Mouse (Mus musculus) cerebellum, adult 2 months (tissue): ENCODE data around the gene Suds3.

Source experiments
- CTCF ChIP-seq: fragments of 200-500 bp; IDR thresholded peaks from 2 replicates; pipeline ENCODE4 v1.5.1; 2011; ENCODE audit warnings: low read depth, mild to moderate bottlenecking, control low read depth, low read length, moderate library complexity, borderline replicate concordance; ENCODE audit not compliant: insufficient read depth
- POLR2A ChIP-seq: fragments of 200-500 bp; IDR thresholded peaks from 2 replicates; pipeline ENCODE4 v1.6.1; 2011; ENCODE audit warnings: low read length, control low read depth, borderline replicate concordance; ENCODE audit not compliant: insufficient read depth

DNA sequence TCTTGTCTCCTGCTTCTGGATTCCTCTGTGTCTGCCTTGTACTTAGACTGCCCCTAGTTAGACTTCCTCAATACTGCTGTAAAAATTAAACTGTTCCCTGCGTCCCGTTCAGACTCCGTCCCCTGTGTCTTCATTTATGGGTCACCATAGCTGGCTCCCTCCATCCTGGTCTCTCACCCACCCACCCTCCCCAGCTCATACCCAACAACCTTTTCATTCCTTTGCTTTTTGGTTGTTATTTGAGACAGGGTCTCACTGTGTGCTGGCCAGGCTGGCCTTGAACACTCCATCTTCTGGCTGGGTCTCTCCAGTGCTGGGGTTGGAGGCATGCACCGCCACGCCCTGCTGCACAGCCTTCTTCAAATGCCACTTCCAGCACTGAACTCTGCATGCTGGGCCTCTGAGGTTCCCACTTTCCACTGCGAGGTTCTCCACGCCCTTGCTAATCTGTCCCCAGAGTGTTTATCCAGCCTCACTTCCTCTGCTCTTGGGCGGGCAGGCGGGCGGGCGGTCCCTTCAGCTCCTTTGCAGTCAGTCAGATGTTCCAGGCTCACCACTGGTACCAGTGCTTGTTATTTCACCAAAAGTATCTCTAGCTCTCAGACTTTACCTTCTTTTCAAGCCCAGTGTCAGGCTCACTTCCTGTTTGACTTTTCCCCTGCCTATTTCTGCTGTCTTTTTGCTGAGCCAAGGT lies 22.5 kb upstream of the Suds3 start:
- TF ChIP-seq POLR2A = no peak
- no peak for TF ChIP-seq CTCF
